Mouse (Mus musculus): ENCODE measurements around the gene Tarbp2.

DNA sequence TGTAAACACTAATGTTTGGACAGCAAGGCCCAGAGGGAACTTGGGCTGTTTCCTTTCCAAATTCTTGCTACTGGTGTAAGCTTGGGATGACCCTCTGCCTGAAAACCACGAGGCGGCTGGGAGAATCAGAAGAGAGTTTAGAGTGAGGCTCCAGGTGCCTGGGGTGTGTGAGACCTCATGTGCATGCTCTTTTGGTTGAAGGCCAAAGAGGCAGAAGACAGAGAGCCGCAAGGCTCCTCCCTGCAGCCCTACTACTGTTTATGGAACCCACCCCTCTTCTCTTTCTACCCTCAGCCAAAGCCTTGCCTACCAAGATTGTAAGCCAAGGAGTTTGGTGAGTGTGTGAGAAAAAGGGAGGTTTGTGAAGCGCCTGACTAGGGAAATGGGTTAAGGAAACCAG lies 2.2 kb upstream of the Tarbp2 start:
- TF ChIP-seq CTCF (conservative IDR thresholded peaks at IDR 0.05; ENCODE audit: low read length): no peak
- no peak for TF ChIP-seq POU5F1 (IDR thresholded peaks at IDR 0.05; ENCODE audit: borderline replicate concordance, low read length)

Measured in E14TG2a.4 (cell line).